Mouse (Mus musculus) kidney, embryonic 14.5 days (tissue): ENCODE measurements around the gene Bcl11a. TPM values are rescaled to one million over a fixed set of nuclear protein-coding genes. Genes with fewer than 3 reads are reported as not detected.

ENCODE experiments used
- ATAC-seq: fragments of 200-750 bp; cut with Nextera tagmentation; 2 replicates; pipeline ENCODE4 v1.8.0; 2017; ENCODE audit warnings: moderate number of reproducible peaks, mild to moderate bottlenecking, moderate TSS enrichment, moderate library complexity; ENCODE audit not compliant: low FRiP score, low TSS enrichment
- H3K27ac ChIP-seq: fragments of 300-500 bp; sonication (generic); 2 replicates; pipeline ENCODE4 v1.5.1; 2014; ENCODE audit warnings: low read depth, mild to moderate bottlenecking, low read length, moderate library complexity, mixed read lengths
- H3K27me3 ChIP-seq: fragments of 300-500 bp; sonication (generic); 2 replicates; pipeline ENCODE4 v1.6.1; 2014; ENCODE audit warnings: mild to moderate bottlenecking, low read length; ENCODE audit not compliant: control insufficient read depth, insufficient read depth
- H3K36me3 ChIP-seq: fragments of 300-500 bp; sonication (generic); 2 replicates; pipeline ENCODE4 v1.6.1; 2014; ENCODE audit warnings: low read length, mixed read lengths; ENCODE audit not compliant: control insufficient read depth, insufficient read depth
- H3K4me1 ChIP-seq: fragments of 300-500 bp; sonication (generic); 2 replicates; pipeline ENCODE4 v1.6.1; 2014; ENCODE audit warnings: low read length, mixed read lengths; ENCODE audit not compliant: control insufficient read depth, insufficient read depth
- H3K4me2 ChIP-seq: fragments of 300-500 bp; sonication (generic); replicated peaks from 2 replicates; pipeline ENCODE4 v1.6.1; 2014; ENCODE audit warnings: low read depth, mild to moderate bottlenecking, low read length
- H3K4me3 ChIP-seq: fragments of 300-500 bp; sonication (generic); 2 replicates; pipeline ENCODE4 v1.5.1; 2014; ENCODE audit warnings: mild to moderate bottlenecking, low read length
- H3K9ac ChIP-seq: fragments of 300-500 bp; sonication (generic); 2 replicates; pipeline ENCODE4 v1.6.1; 2014; ENCODE audit warnings: low read depth, mild to moderate bottlenecking, low read length, moderate library complexity
- H3K9me3 ChIP-seq: fragments of 300-500 bp; sonication (generic); 2 replicates; pipeline ENCODE4 v1.6.1; 2016; ENCODE audit warnings: low read length; ENCODE audit not compliant: control insufficient read depth
- WGBS: fragments of 180-500 bp; shearing (Covaris S2); extraction: QIAGEN DNeasy Blood & Tissue Kit; methylation state at CpG from one replicate; pipeline ENCODE4 v1.1.7; 2014; 5-methylcytosine and 5-hydroxymethylcytosine counted together
- polyA plus RNA-seq: library from polyadenylated mRNA; unstranded; fragments of >200 nt; fragmentation: Nextera tagmentation; extraction: Ambion mirVana; gene quantifications from 2 replicates; pipeline ENCODE4 v1.2.1, GENCODE M21; 2014

Bcl11a gene
- polyA plus RNA-seq, 1 experiment from 2014 or later, result 2.8 TPM

DNA sequence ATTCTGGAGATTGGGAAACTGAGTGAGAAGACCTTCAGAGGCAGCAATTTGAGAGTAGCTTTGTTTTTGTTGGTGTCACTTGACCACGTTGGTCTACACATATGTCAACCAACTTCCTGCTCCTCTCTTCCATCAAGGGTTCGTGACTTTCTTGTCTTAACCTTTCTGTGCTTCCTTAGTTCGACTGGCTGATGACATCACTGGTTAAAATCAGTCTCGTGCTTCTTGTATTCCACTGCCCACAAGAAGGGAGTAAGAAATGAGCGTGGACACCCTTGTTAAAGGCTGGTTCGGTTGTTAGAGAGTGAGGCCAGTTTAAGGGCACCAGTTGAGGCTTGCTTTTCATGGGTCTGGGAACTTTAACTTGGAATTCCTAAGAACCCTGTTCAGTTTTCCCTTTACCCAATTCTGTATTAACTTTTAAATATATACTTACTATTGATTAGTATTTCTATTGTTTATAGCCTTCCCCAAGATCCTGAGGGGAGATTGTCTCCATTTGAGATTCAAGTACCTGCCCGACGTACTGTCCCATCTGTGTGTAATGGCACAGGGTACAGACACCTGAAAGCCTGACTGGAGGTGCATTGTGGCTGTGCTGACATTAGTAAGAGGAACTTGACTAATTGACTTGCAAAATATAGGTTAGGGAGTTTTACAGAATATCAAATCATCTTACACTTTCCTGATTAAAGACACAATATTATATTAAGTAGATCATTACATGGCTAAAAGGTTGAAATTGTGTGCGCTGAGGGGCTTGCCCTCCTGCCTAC is 60.9 kb downstream of the Bcl11a start:
- 75% methylated on average over 9 of the region's 9 CpGs for WGBS
- Histone ChIP-seq H3K4me2 (no peak overlapping the region), H3K27ac (no peak overlapping the region), H3K9ac (no peak overlapping the region), H3K4me3 (no peak overlapping the region), H3K27me3 (no peaks in the 10 kb centered on the region), H3K36me3 (no peaks in the 10 kb centered on the region), H3K4me1 (no peaks in the 10 kb centered on the region), H3K9me3 (no peaks in the 10 kb centered on the region)
- ATAC-seq, result no peak

- H3K4me1 ChIP-seq, result 0 out of 2 replicates have a peak, but pooled peaks cover under 1% of the 10 kb centered on the region
- no peak for ATAC-seq
- no peaks in the 10 kb centered on the region for H3K36me3 ChIP-seq
- 79% methylated on average over 6 of the region's 6 CpGs for WGBS
- no peak overlapping the region for H3K4me2 ChIP-seq
- H3K4me3 ChIP-seq, result no peak overlapping the region
- no peaks in the 10 kb centered on the region for H3K27me3 ChIP-seq
- no peak overlapping the region for H3K9ac ChIP-seq
- H3K9me3 ChIP-seq, result no peaks in the 10 kb centered on the region
- no peak overlapping the region for H3K27ac ChIP-seq
These were observed 61.6 kb downstream of the Bcl11a start for GRCm38 (mm10) chr11:24139432-24139831.

DNA sequence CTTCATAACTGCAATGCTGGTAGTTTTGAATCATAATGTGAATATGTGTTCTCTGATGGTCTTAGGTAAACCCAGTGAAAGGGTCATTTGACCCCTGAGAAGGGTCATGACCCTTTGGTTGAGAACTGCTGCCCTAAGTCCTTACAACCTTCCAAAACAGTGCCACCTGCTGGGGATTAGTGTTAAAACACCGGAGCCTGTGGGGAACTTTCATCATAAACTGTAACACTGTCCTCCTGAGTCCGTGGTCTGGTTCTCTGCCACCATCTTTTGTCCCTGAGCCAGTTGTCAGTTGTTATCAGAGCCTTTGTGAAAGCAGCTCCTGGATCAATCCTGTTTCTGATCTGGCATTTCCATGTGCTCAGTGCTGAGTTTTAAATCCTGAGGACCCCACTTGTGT is 62.1 kb downstream of the Bcl11a start:
- no peaks in the 10 kb centered on the region for H3K27me3 ChIP-seq
- no peaks in the 10 kb centered on the region for H3K9me3 ChIP-seq
- H3K27ac ChIP-seq, result no peak overlapping the region
- no peak overlapping the region for H3K4me3 ChIP-seq
- H3K4me2 ChIP-seq, result no peak overlapping the region
- 0 out of 2 replicates have a peak, but pooled peaks cover 3% of the 10 kb centered on the region for H3K4me1 ChIP-seq
- no peaks in the 10 kb centered on the region for H3K36me3 ChIP-seq
- no peak overlapping the region for H3K9ac ChIP-seq
- 97% methylated on average over 2 of the region's 2 CpGs for WGBS
- no peak for ATAC-seq

GRCm38 (mm10) chr11:24140948-24141347 is 63.1 kb downstream of the Bcl11a start:
- no peaks in the 10 kb centered on the region for H3K9me3 ChIP-seq
- no peak overlapping the region for H3K4me2 ChIP-seq
- H3K27ac ChIP-seq, result no peak overlapping the region
- H3K4me3 ChIP-seq, result no peak overlapping the region
- no peaks in the 10 kb centered on the region for H3K27me3 ChIP-seq
- H3K9ac ChIP-seq, result no peak overlapping the region
- 0 out of 2 replicates have a peak, but pooled peaks cover 3% of the 10 kb centered on the region for H3K4me1 ChIP-seq
- no peak for ATAC-seq
- no peaks in the 10 kb centered on the region for H3K36me3 ChIP-seq
- WGBS, result 92% methylated on average over 2 of the region's 2 CpGs

DNA sequence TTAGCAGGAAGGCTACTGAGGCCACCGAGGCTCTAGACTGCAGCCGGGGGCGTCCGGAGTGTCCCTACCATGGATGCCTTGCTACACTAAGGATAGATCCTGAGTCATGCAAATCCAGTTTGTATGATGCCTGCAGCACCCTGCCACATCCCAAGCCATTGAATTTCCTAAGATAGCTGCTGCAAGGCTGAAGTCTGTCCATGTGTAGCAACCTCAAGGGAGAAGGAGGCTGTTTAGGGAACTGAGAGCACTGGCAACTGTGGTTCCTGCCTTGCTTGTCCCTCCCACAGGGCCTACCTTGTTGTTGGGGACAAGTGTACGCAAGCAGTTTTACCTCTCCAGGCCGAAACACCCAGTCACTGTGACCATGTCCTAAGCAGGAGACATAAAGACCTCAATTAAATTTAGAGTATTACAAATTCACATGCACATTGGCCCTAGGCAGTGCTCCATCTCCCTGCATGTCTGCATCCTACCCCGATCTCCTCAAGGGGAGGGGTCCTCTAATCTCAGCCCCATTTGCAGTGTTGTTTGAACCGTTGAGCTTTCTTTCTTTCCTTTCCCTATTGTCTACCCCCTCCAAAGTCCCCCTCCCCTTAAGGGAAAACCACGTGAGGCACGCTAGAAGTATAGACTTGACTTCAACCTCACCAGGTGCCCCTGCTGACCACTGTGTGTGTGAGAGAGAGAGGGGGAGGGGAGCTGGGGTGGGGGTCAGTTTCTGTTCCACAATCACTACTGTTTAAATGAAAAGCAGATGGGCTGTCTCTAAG is 63.8 kb downstream of the Bcl11a start:
- Histone ChIP-seq H3K27ac (no peak overlapping the region), H3K9me3 (no peaks in the 10 kb centered on the region), H3K9ac (no peak overlapping the region), H3K4me3 (no peak overlapping the region), H3K4me2 (no peak overlapping the region), H3K36me3 (no peaks in the 10 kb centered on the region), H3K27me3 (no peaks in the 10 kb centered on the region), H3K4me1 (0 out of 2 replicates have a peak, but pooled peaks cover 6% of the 10 kb centered on the region)
- 72% methylated on average over 10 of the region's 10 CpGs for WGBS
- no peak for ATAC-seq

- Histone ChIP-seq H3K4me2 (no peak overlapping the region), H3K9ac (no peak overlapping the region), H3K27ac (no peak overlapping the region), H3K4me3 (no peak overlapping the region), H3K4me1 (0 out of 2 replicates have a peak, but pooled peaks cover 6% of the 10 kb centered on the region), H3K27me3 (no peaks in the 10 kb centered on the region), H3K9me3 (no peaks in the 10 kb centered on the region), H3K36me3 (no peaks in the 10 kb centered on the region)
- no peak for ATAC-seq
- 35% methylated on average over 9 of the region's 9 CpGs for WGBS
These were observed 64.5 kb downstream of the Bcl11a start for GRCm38 (mm10) chr11:24142316-24142715.

- no peak overlapping the region for H3K27ac ChIP-seq
- peak; percentile 37; the same call in 1 of the 2 replicates for ATAC-seq
- 0 out of 2 replicates have a peak, but pooled peaks cover 6% of the 10 kb centered on the region for H3K4me1 ChIP-seq
- no peaks in the 10 kb centered on the region for H3K36me3 ChIP-seq
- no peaks in the 10 kb centered on the region for H3K9me3 ChIP-seq
- H3K4me2 ChIP-seq, result no peak overlapping the region
- no peak overlapping the region for H3K9ac ChIP-seq
- no peak overlapping the region for H3K4me3 ChIP-seq
- H3K27me3 ChIP-seq, result no peaks in the 10 kb centered on the region
- 66% methylated on average over 16 of the region's 16 CpGs for whole genome bisulfite sequencing
These were observed 66.5 kb downstream of the Bcl11a start for GRCm38 (mm10) chr11:24144159-24144946.

- WGBS, result 82% methylated on average over 4 of the region's 4 CpGs
- H3K36me3 ChIP-seq, result no peaks in the 10 kb centered on the region
- H3K27ac ChIP-seq, result no peak overlapping the region
- no peak overlapping the region for H3K9ac ChIP-seq
- no peak overlapping the region for H3K4me2 ChIP-seq
- H3K4me3 ChIP-seq, result no peak overlapping the region
- 0 out of 2 replicates have a peak, but pooled peaks cover 6% of the 10 kb centered on the region for H3K4me1 ChIP-seq
- H3K9me3 ChIP-seq, result no peaks in the 10 kb centered on the region
- no peaks in the 10 kb centered on the region for H3K27me3 ChIP-seq
- ATAC-seq, result no peak
These were observed 68.2 kb downstream of the Bcl11a start for GRCm38 (mm10) chr11:24146034-24146433.
